Mouse (Mus musculus): ENCODE results near the gene Mettl26.

DNA sequence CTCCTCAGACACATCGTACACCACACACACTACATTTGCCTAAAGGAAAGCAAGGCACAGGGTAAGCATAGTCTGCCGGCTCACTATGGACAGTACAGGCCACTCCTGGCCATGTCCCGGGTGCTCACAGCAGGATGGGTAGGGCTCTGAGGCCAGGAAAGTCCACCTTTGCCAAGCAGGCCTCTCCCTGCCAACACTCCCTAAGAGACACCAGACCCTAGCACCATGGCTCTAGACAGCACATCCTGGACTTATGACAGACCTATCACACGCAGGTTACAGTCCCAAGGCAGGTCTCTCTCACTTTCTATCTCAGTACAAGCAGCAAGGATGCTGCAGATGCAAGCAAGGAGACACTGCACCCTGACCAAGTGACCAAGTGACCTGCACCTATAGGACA, 31.8 kb upstream of the Mettl26 start:
- TF ChIP-seq POLR2A (IDR thresholded peaks at IDR 0.05; ENCODE audit: borderline replicate concordance, low read depth, low read length) = no peak
- TF ChIP-seq CTCF (IDR thresholded peaks at IDR 0.05; ENCODE audit: low read depth, low read length) = no peak
